Mouse (Mus musculus) splenic B cell, adult 2 months (primary cell): ENCODE measurements around the gene Tfdp1.

ENCODE experiments used
- DNase-seq: peaks from one replicate; pipeline ENCODE4 v3.0.0-alpha.2; 2011; ENCODE audit warnings: low read depth, low spot score
- H3K27me3 ChIP-seq: 2 replicates; pipeline ENCODE4 v1.6.1; 2012; ENCODE audit warnings: mild to moderate bottlenecking, low read length, moderate library complexity, mixed read lengths; ENCODE audit not compliant: control insufficient read depth, poor library complexity, insufficient read depth, severe bottlenecking
- H3K36me3 ChIP-seq: 2 replicates; pipeline ENCODE4 v1.6.1; 2012; ENCODE audit warnings: mild to moderate bottlenecking, low read length, moderate library complexity, mixed read lengths; ENCODE audit not compliant: control insufficient read depth, poor library complexity, insufficient read depth, severe bottlenecking

The Tfdp1 gene

GRCm38 (mm10) chr8:13338901-13339645 lies 522 bp downstream of the Tfdp1 start:
- Histone ChIP-seq H3K27me3 (no peaks in the 10 kb centered on the region), H3K36me3 (no peaks in the 10 kb centered on the region)
- no peak for DNase-seq

- Histone ChIP-seq H3K27me3 (no peaks in the 10 kb centered on the region), H3K36me3 (no peaks in the 10 kb centered on the region)
- no peak for DNase-seq
These were observed 1.1 kb downstream of the Tfdp1 start for GRCm38 (mm10) chr8:13339646-13339990.

GRCm38 (mm10) chr8:13340650-13341049 lies 2.1 kb downstream of the Tfdp1 start:
- H3K27me3 ChIP-seq: no peaks in the 10 kb centered on the region
- H3K36me3 ChIP-seq: peaks cover 1% of the 10 kb centered on the region; the same call in 1 of the 2 replicates
- no peak for DNase-seq

GRCm38 (mm10) chr8:13342340-13342739 lies 3.8 kb downstream of the Tfdp1 start:
- no peak for DNase-seq
- Histone ChIP-seq H3K36me3 (peaks cover 1% of the 10 kb centered on the region; the same call in 1 of the 2 replicates), H3K27me3 (no peaks in the 10 kb centered on the region)

- Histone ChIP-seq H3K36me3 (peaks cover 1% of the 10 kb centered on the region; the same call in 1 of the 2 replicates), H3K27me3 (no peaks in the 10 kb centered on the region)
- no peak for DNase-seq
These were observed 4.6 kb downstream of the Tfdp1 start for GRCm38 (mm10) chr8:13343134-13343533.

GRCm38 (mm10) chr8:13350052-13350451 lies 11.5 kb downstream of the Tfdp1 start:
- no peak for DNase-seq
- H3K27me3 ChIP-seq: no peaks in the 10 kb centered on the region
- peaks cover 1% of the 10 kb centered on the region; the same call in 1 of the 2 replicates for H3K36me3 ChIP-seq

GRCm38 (mm10) chr8:13351593-13351992 lies 13.0 kb downstream of the Tfdp1 start:
- no peaks in the 10 kb centered on the region for H3K27me3 ChIP-seq
- no peaks in the 10 kb centered on the region for H3K36me3 ChIP-seq
- no peak for DNase-seq

GRCm38 (mm10) chr8:13352601-13353000 lies 14.1 kb downstream of the Tfdp1 start:
- H3K36me3 ChIP-seq: no peaks in the 10 kb centered on the region
- DNase-seq: no peak
- H3K27me3 ChIP-seq: no peaks in the 10 kb centered on the region

GRCm38 (mm10) chr8:13353155-13353833 lies 14.7 kb downstream of the Tfdp1 start:
- H3K36me3 ChIP-seq: no peaks in the 10 kb centered on the region
- H3K27me3 ChIP-seq: no peaks in the 10 kb centered on the region
- DNase-seq: no peak

- no peaks in the 10 kb centered on the region for H3K27me3 ChIP-seq
- DNase-seq: no peak
- H3K36me3 ChIP-seq: no peaks in the 10 kb centered on the region
These were observed 15.3 kb downstream of the Tfdp1 start for GRCm38 (mm10) chr8:13353883-13354282.

GRCm38 (mm10) chr8:13356221-13356620 lies 17.7 kb downstream of the Tfdp1 start:
- no peak for DNase-seq
- Histone ChIP-seq H3K27me3 (no peaks in the 10 kb centered on the region), H3K36me3 (no peaks in the 10 kb centered on the region)

GRCm38 (mm10) chr8:13356681-13357080 lies 18.1 kb downstream of the Tfdp1 start:
- H3K27me3 ChIP-seq: no peaks in the 10 kb centered on the region
- DNase-seq: no peak
- H3K36me3 ChIP-seq: no peaks in the 10 kb centered on the region

- DNase-seq: no peak
- Histone ChIP-seq H3K36me3 (no peaks in the 10 kb centered on the region), H3K27me3 (no peaks in the 10 kb centered on the region)
These were observed 21.7 kb downstream of the Tfdp1 start for GRCm38 (mm10) chr8:13360213-13360612.

GRCm38 (mm10) chr8:13361865-13362264 lies 23.3 kb downstream of the Tfdp1 start:
- Histone ChIP-seq H3K36me3 (no peaks in the 10 kb centered on the region), H3K27me3 (no peaks in the 10 kb centered on the region)
- peak; percentile 18 for DNase-seq

GRCm38 (mm10) chr8:13373151-13373662 lies 34.7 kb downstream of the Tfdp1 start:
- H3K27me3 ChIP-seq: no peaks in the 10 kb centered on the region
- DNase-seq: no peak
- H3K36me3 ChIP-seq: no peaks in the 10 kb centered on the region; the same call in 1 of the 2 replicates
